Comparison of ENCODE assay signal across 8 mouse cellular contexts in the genomic region with DNA sequence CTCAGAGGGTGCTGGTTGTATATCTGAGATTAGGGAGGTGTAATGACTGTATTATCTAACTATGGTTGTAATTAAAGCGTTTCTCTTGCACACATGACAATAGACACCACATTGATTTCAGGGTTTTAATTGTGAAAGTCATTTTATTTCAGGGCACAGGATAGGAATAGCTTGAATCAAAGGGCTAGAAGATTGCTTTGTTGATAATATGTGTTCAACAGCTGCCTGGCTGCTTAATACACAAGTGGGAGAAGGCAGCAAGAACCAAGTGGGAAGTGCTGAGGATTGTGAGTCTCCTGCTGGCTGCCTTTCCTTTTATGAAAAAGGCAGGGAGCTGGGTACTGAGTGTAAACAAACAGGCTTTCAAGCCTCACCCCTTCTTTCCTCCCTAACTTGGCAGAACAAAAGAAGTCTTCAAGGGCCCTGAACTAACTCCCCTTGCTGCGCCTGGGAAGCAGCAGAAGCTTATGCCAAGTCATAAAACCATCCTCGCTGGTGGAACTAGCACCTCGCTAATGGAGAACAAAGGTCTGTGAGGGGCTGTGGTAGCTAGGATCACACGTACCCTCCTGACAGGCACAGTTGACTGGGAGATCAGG.
DNase-seq lines count a peak whose midpoint lies in the region; ATAC-seq and TF ChIP-seq lines count a peak whose summit lies in the region.
"Had no signal": no experiment of that assay in that cellular context is flagged by ENCODE, and none has a peak within 500 bp of the region (broad histone marks: within the 10 kb centered on the region; RNA-seq: fewer than 3 reads in every experiment).

No protein-coding gene starts in this region.

- DNase-seq in brain, adult 2 months (ENCODE audit: low read depth, low spot score), result peak; percentile 61
- peak; percentile 36 for DNase-seq in embryonic facial prominence, embryonic 11.5 days (ENCODE audit: low spot score)
- peak; percentile 31 for DNase-seq in hindbrain, postnatal 0 days (ENCODE audit: low spot score)
- DNase-seq in layer of hippocampus, adult 9-10 months (ENCODE audit: low spot score), result no peak
- DNase-seq in urinary bladder, postnatal 25 days (ENCODE audit: low spot score), result no peak

- 5% methylated on average over 5 of the region's 5 CpGs for WGBS in embryonic facial prominence, embryonic 11.5 days
- 13% methylated on average over 5 of the region's 5 CpGs for WGBS in hindbrain, postnatal 0 days
- 1% methylated on average over 5 of the region's 5 CpGs for WGBS in midbrain, embryonic 12.5 days

- H3K4me1 ChIP-seq in embryonic facial prominence, embryonic 11.5 days (ENCODE audit: control insufficient read depth, insufficient read depth, low read length), result no peaks in the 10 kb centered on the region
- no peaks in the 10 kb centered on the region for H3K4me1 ChIP-seq in hindbrain, postnatal 0 days (ENCODE audit: insufficient read depth, low read length)
- peaks cover 20% of the 10 kb centered on the region for H3K4me1 ChIP-seq in midbrain, embryonic 12.5 days

- TF ChIP-seq CTCF in hindbrain, postnatal 0 days (IDR thresholded peaks at IDR 0.05; ENCODE audit: low read depth), result 0 out of 2 replicates have a peak, but pooled peaks have one; percentile 8

- H3K9me3 ChIP-seq in embryonic facial prominence, embryonic 11.5 days (replicated peaks; ENCODE audit: control insufficient read depth, low read length), result no peaks in the 10 kb centered on the region
- no peaks in the 10 kb centered on the region for H3K9me3 ChIP-seq in hindbrain, postnatal 0 days (ENCODE audit: low read length)
- H3K9me3 ChIP-seq in midbrain, embryonic 12.5 days, result no peaks in the 10 kb centered on the region
- H3K9me3 ChIP-seq: embryonic facial prominence, embryonic 12.5 days had no signal

- H3K4me2 ChIP-seq in embryonic facial prominence, embryonic 11.5 days (ENCODE audit: low read depth, low read length), result no peak overlapping the region
- H3K4me2 ChIP-seq in hindbrain, postnatal 0 days (ENCODE audit: low read depth, low read length), result no peak overlapping the region
- H3K4me2 ChIP-seq in midbrain, embryonic 12.5 days (replicated peaks), result peak overlapping the region; percentile 26
- H3K4me2 ChIP-seq: embryonic facial prominence, embryonic 12.5 days had no signal

- no peak overlapping the region for H3K4me3 ChIP-seq in embryonic facial prominence, embryonic 11.5 days (ENCODE audit: low read depth, low read length)
- H3K4me3 ChIP-seq in hindbrain, postnatal 0 days (ENCODE audit: low read length), result no peak overlapping the region
- H3K4me3 ChIP-seq in midbrain, embryonic 12.5 days, result no peak overlapping the region
- H3K4me3 ChIP-seq: embryonic facial prominence, embryonic 12.5 days had no signal

- no peak overlapping the region for H3K9ac ChIP-seq in embryonic facial prominence, embryonic 11.5 days (replicated peaks; ENCODE audit: low read length)
- H3K9ac ChIP-seq in hindbrain, postnatal 0 days (replicated peaks; ENCODE audit: low read length), result no peak overlapping the region
- H3K9ac ChIP-seq in midbrain, embryonic 12.5 days (replicated peaks), result no peak overlapping the region
- H3K9ac ChIP-seq: embryonic facial prominence, embryonic 12.5 days had no signal

- no peaks in the 10 kb centered on the region for H3K27me3 ChIP-seq in embryonic facial prominence, embryonic 11.5 days (ENCODE audit: control insufficient read depth, insufficient read depth, low read length)
- H3K27me3 ChIP-seq in hindbrain, postnatal 0 days (ENCODE audit: insufficient read depth, low read length), result no peaks in the 10 kb centered on the region
- H3K27me3 ChIP-seq in midbrain, embryonic 12.5 days, result peaks cover 21% of the 10 kb centered on the region; the same call in 1 of the 2 replicates
- H3K27me3 ChIP-seq: embryonic facial prominence, embryonic 12.5 days had no signal

- no peaks in the 10 kb centered on the region for H3K36me3 ChIP-seq in embryonic facial prominence, embryonic 11.5 days (replicated peaks; ENCODE audit: control insufficient read depth, insufficient read depth, low read depth, low read length)
- H3K36me3 ChIP-seq in hindbrain, postnatal 0 days (ENCODE audit: insufficient read depth, low read length), result no peaks in the 10 kb centered on the region
- no peaks in the 10 kb centered on the region for H3K36me3 ChIP-seq in midbrain, embryonic 12.5 days
- H3K36me3 ChIP-seq: embryonic facial prominence, embryonic 12.5 days had no signal

- 0 out of 2 replicates have a peak overlapping the region, but pooled peaks have one; percentile 14 for H3K27ac ChIP-seq in embryonic facial prominence, embryonic 11.5 days (replicated peaks; ENCODE audit: low read depth, low read length)
- H3K27ac ChIP-seq in hindbrain, postnatal 0 days, result no peak overlapping the region
- H3K27ac ChIP-seq in midbrain, embryonic 12.5 days (replicated peaks), result peak overlapping the region; percentile 64
- H3K27ac ChIP-seq: embryonic facial prominence, embryonic 12.5 days had no signal

- ATAC-seq in embryonic facial prominence, embryonic 11.5 days (replicated peaks; ENCODE audit: insufficient number of reproducible peaks, low FRiP score, low TSS enrichment, low read depth), result no peak
- no peak for ATAC-seq in hindbrain, postnatal 0 days
- ATAC-seq in midbrain, embryonic 12.5 days (ENCODE audit: low FRiP score, low read depth), result peak; percentile 78
- ATAC-seq in CD4-positive, CD25-positive, alpha-beta regulatory T cell, adult 4 months, result no peak

Comparison
In these comparisons a context has a peak if more than half of its experiments do, and no peak if none do; other contexts are left out.
1. DNase-seq: peak in brain, adult 2 months (single experiment), embryonic facial prominence, embryonic 11.5 days (single experiment) and hindbrain, postnatal 0 days (single experiment); none in layer of hippocampus, adult 9-10 months (single experiment) and urinary bladder, postnatal 25 days (single experiment).